Mouse (Mus musculus): ENCODE data around the gene Gipc2. TPM values are rescaled to one million over a fixed set of nuclear protein-coding genes. Genes with fewer than 3 reads are reported as not detected.

The Gipc2 gene
- polyA plus RNA-seq, 1 experiment from 2014 or later: 171 TPM

- Histone ChIP-seq H3K27ac (peak overlapping the region; percentile 81), H3K9ac (no peak overlapping the region), H3K4me2 (replicated peaks) (peak overlapping the region; percentile 41), H3K4me1 (replicated peaks) (peaks cover 15% of the 10 kb centered on the region), H3K27me3 (replicated peaks) (no peaks in the 10 kb centered on the region), H3K9me3 (no peaks in the 10 kb centered on the region), H3K4me3 (replicated peaks) (no peak overlapping the region), H3K36me3 (no peaks in the 10 kb centered on the region)
- ATAC-seq: peak; percentile 84
- 33% methylated on average over 6 of the region's 6 CpGs for WGBS
Measured at GRCm38 (mm10) chr3:152122101-152122500, 43.9 kb downstream of the Gipc2 start.

- Histone ChIP-seq H3K4me3 (replicated peaks) (no peak overlapping the region), H3K4me2 (replicated peaks) (0 out of 2 replicates have a peak overlapping the region, but pooled peaks have one; percentile 41), H3K36me3 (no peaks in the 10 kb centered on the region), H3K9me3 (no peaks in the 10 kb centered on the region), H3K27me3 (replicated peaks) (no peaks in the 10 kb centered on the region), H3K9ac (no peak overlapping the region), H3K4me1 (replicated peaks) (peaks cover 15% of the 10 kb centered on the region), H3K27ac (peak overlapping the region; percentile 81)
- WGBS: 70% methylated on average over 11 of the region's 11 CpGs
- peak; percentile 42 for ATAC-seq
Measured at GRCm38 (mm10) chr3:152121169-152122009, 44.6 kb downstream of the Gipc2 start.

- ATAC-seq: no peak
- 50% methylated on average over 4 of the region's 4 CpGs for WGBS
- Histone ChIP-seq H3K4me3 (replicated peaks) (no peak overlapping the region), H3K9ac (no peak overlapping the region), H3K4me1 (replicated peaks) (peaks cover 15% of the 10 kb centered on the region), H3K27me3 (replicated peaks) (no peaks in the 10 kb centered on the region), H3K27ac (no peak overlapping the region), H3K9me3 (no peaks in the 10 kb centered on the region), H3K36me3 (no peaks in the 10 kb centered on the region), H3K4me2 (replicated peaks) (no peak overlapping the region)
Measured at GRCm38 (mm10) chr3:152119987-152120386, 46.0 kb downstream of the Gipc2 start.

- Histone ChIP-seq H3K27ac (no peak overlapping the region), H3K4me3 (replicated peaks) (no peak overlapping the region), H3K4me2 (replicated peaks) (no peak overlapping the region), H3K4me1 (replicated peaks) (peaks cover 17% of the 10 kb centered on the region), H3K36me3 (no peaks in the 10 kb centered on the region), H3K9ac (no peak overlapping the region), H3K9me3 (no peaks in the 10 kb centered on the region), H3K27me3 (replicated peaks) (no peaks in the 10 kb centered on the region)
- 98% methylated on average over 3 of the region's 3 CpGs for WGBS
- ATAC-seq: no peak
Measured at GRCm38 (mm10) chr3:152117941-152118340, 48.1 kb downstream of the Gipc2 start.

- H3K4me3 ChIP-seq (replicated peaks): no peak overlapping the region
- no peak overlapping the region for H3K9ac ChIP-seq
- no peak overlapping the region for H3K27ac ChIP-seq
- no peaks in the 10 kb centered on the region for H3K9me3 ChIP-seq
- ATAC-seq: no peak
- WGBS: 69% methylated on average over 3 of the region's 3 CpGs
- H3K4me1 ChIP-seq (replicated peaks): peaks cover 6% of the 10 kb centered on the region
- H3K4me2 ChIP-seq (replicated peaks): no peak overlapping the region
- no peaks in the 10 kb centered on the region for H3K27me3 ChIP-seq (replicated peaks)
- no peaks in the 10 kb centered on the region for H3K36me3 ChIP-seq
Measured at GRCm38 (mm10) chr3:152116140-152116539, 49.9 kb downstream of the Gipc2 start.

GRCm38 (mm10) chr3:152114786-152115185, 51.2 kb downstream of the Gipc2 start:
- Histone ChIP-seq H3K4me3 (replicated peaks) (no peak overlapping the region), H3K36me3 (no peaks in the 10 kb centered on the region), H3K9me3 (no peaks in the 10 kb centered on the region), H3K27ac (no peak overlapping the region), H3K27me3 (replicated peaks) (no peaks in the 10 kb centered on the region), H3K4me2 (replicated peaks) (peak overlapping the region; percentile 28; the same call in 1 of the 2 replicates), H3K4me1 (replicated peaks) (peaks cover 6% of the 10 kb centered on the region), H3K9ac (no peak overlapping the region)
- ATAC-seq: peak; percentile 91
- WGBS: 9% methylated on average over 10 of the region's 10 CpGs

- H3K9ac ChIP-seq: no peak overlapping the region
- H3K27ac ChIP-seq: no peak overlapping the region
- H3K9me3 ChIP-seq: no peaks in the 10 kb centered on the region
- H3K36me3 ChIP-seq: no peaks in the 10 kb centered on the region
- WGBS: 50% methylated on average over 4 of the region's 4 CpGs
- no peak for ATAC-seq
- H3K27me3 ChIP-seq (replicated peaks): no peaks in the 10 kb centered on the region
- no peak overlapping the region; the same call in 1 of the 2 replicates for H3K4me2 ChIP-seq (replicated peaks)
- peaks cover 6% of the 10 kb centered on the region for H3K4me1 ChIP-seq (replicated peaks)
- no peak overlapping the region for H3K4me3 ChIP-seq (replicated peaks)
Measured at GRCm38 (mm10) chr3:152114222-152114621, 51.8 kb downstream of the Gipc2 start.

GRCm38 (mm10) chr3:152113496-152113895, 52.5 kb downstream of the Gipc2 start:
- Histone ChIP-seq H3K27me3 (replicated peaks) (no peaks in the 10 kb centered on the region), H3K4me1 (replicated peaks) (peaks cover 6% of the 10 kb centered on the region), H3K36me3 (no peaks in the 10 kb centered on the region), H3K4me2 (replicated peaks) (no peak overlapping the region), H3K4me3 (replicated peaks) (no peak overlapping the region), H3K9ac (no peak overlapping the region), H3K9me3 (no peaks in the 10 kb centered on the region), H3K27ac (peak overlapping the region; percentile 33)
- whole genome bisulfite sequencing: 69% methylated on average over 7 of the region's 7 CpGs
- peak; percentile 72 for ATAC-seq

GRCm38 (mm10) chr3:152112664-152113063, 53.4 kb downstream of the Gipc2 start:
- H3K27ac ChIP-seq: no peak overlapping the region
- no peak for ATAC-seq
- H3K9ac ChIP-seq: no peak overlapping the region
- H3K36me3 ChIP-seq: no peaks in the 10 kb centered on the region
- H3K27me3 ChIP-seq (replicated peaks): no peaks in the 10 kb centered on the region
- H3K4me3 ChIP-seq (replicated peaks): no peak overlapping the region
- WGBS: 87% methylated on average over 8 of the region's 8 CpGs
- H3K9me3 ChIP-seq: no peaks in the 10 kb centered on the region
- H3K4me1 ChIP-seq (replicated peaks): peaks cover 11% of the 10 kb centered on the region
- H3K4me2 ChIP-seq (replicated peaks): no peak overlapping the region

GRCm38 (mm10) chr3:152111482-152111881, 54.5 kb downstream of the Gipc2 start:
- no peak for ATAC-seq
- Histone ChIP-seq H3K4me3 (replicated peaks) (no peak overlapping the region), H3K9me3 (no peaks in the 10 kb centered on the region), H3K9ac (no peak overlapping the region), H3K27me3 (replicated peaks) (no peaks in the 10 kb centered on the region), H3K36me3 (no peaks in the 10 kb centered on the region), H3K27ac (no peak overlapping the region), H3K4me2 (replicated peaks) (no peak overlapping the region), H3K4me1 (replicated peaks) (peaks cover 18% of the 10 kb centered on the region)
- WGBS: 72% methylated on average over 4 of the region's 4 CpGs

GRCm38 (mm10) chr3:152111081-152111480, 54.9 kb downstream of the Gipc2 start:
- no peak overlapping the region for H3K4me2 ChIP-seq (replicated peaks)
- ATAC-seq: 0 out of 2 replicates have a peak, but pooled peaks have one; percentile 19

GRCm38 (mm10) chr3:152109260-152109587, 56.8 kb downstream of the Gipc2 start:
- Histone ChIP-seq H3K27me3 (replicated peaks) (no peaks in the 10 kb centered on the region), H3K4me2 (replicated peaks) (no peak overlapping the region), H3K4me1 (replicated peaks) (peaks cover 14% of the 10 kb centered on the region), H3K9me3 (no peaks in the 10 kb centered on the region), H3K9ac (no peak overlapping the region), H3K4me3 (replicated peaks) (no peak overlapping the region), H3K27ac (no peak overlapping the region), H3K36me3 (no peaks in the 10 kb centered on the region)
- no peak for ATAC-seq
- WGBS: 47% methylated on average over 7 of the region's 7 CpGs

More at GRCm38 (mm10) chr3:152111081-152111480, 54.9 kb downstream of the Gipc2 start:
- Histone ChIP-seq H3K9me3 (no peaks in the 10 kb centered on the region), H3K27ac (no peak overlapping the region), H3K4me1 (replicated peaks) (peaks cover 18% of the 10 kb centered on the region), H3K36me3 (no peaks in the 10 kb centered on the region), H3K4me3 (replicated peaks) (no peak overlapping the region), H3K9ac (no peak overlapping the region), H3K27me3 (replicated peaks) (no peaks in the 10 kb centered on the region)
- WGBS: 15% methylated on average over 9 of the region's 9 CpGs
